Mouse (Mus musculus) heart, embryonic 12.5 days (tissue): ENCODE results near the gene Ifi35. TPM values are rescaled to one million over a fixed set of nuclear protein-coding genes. Genes with fewer than 3 reads are reported as not detected.
A peak's percentile ranks its signal among the peaks of the same experiment; 100 is the strongest.

Experiments used
- ATAC-seq: fragments of 200-750 bp; cut with Nextera tagmentation; 2 replicates; pipeline ENCODE4 v1.8.0; 2017; ENCODE audit warnings: moderate TSS enrichment, moderate library complexity; ENCODE audit not compliant: insufficient number of reproducible peaks, low FRiP score
- H3K27ac ChIP-seq: fragments of 300-500 bp; sonication (generic); 2 replicates; pipeline ENCODE4 v1.5.1; 2016; ENCODE audit warnings: mild to moderate bottlenecking, moderate library complexity; ENCODE audit not compliant: poor library complexity, severe bottlenecking
- H3K27me3 ChIP-seq: fragments of 300-500 bp; sonication (generic); replicated peaks from 2 replicates; pipeline ENCODE4 v1.6.1; 2016; ENCODE audit warnings: mild to moderate bottlenecking, moderate library complexity
- H3K36me3 ChIP-seq: fragments of 300-500 bp; sonication (generic); 2 replicates; pipeline ENCODE4 v1.6.1; 2016; ENCODE audit warnings: mild to moderate bottlenecking, moderate library complexity
- H3K4me1 ChIP-seq: fragments of 300-500 bp; sonication (generic); replicated peaks from 2 replicates; pipeline ENCODE4 v1.6.1; 2016; ENCODE audit warnings: mild to moderate bottlenecking
- H3K4me2 ChIP-seq: fragments of 300-500 bp; sonication (generic); 2 replicates; pipeline ENCODE4 v1.6.1; 2016; ENCODE audit warnings: mild to moderate bottlenecking, moderate library complexity
- H3K4me3 ChIP-seq: fragments of 300-500 bp; sonication (generic); 2 replicates; pipeline ENCODE4 v1.5.1; 2016; ENCODE audit warnings: mild to moderate bottlenecking
- H3K9ac ChIP-seq: fragments of 300-500 bp; sonication (generic); 2 replicates; pipeline ENCODE4 v1.6.1; 2016; ENCODE audit warnings: mild to moderate bottlenecking, moderate library complexity
- H3K9me3 ChIP-seq: fragments of 300-500 bp; sonication (generic); replicated peaks from 2 replicates; pipeline ENCODE4 v1.6.1; 2016; ENCODE audit warnings: mild to moderate bottlenecking, moderate library complexity
- WGBS: fragments of 180-500 bp; shearing (Covaris S2); methylation state at CpG from one replicate; pipeline ENCODE4 v1.1.7; 2016; 5-methylcytosine and 5-hydroxymethylcytosine counted together
- microRNA-seq: library from miRNA; unstranded; fragments of <30 nt; microRNA quantifications from one replicate; pipeline ENCODE4, GENCODE M21; 2017
- polyA plus RNA-seq: library from polyadenylated mRNA; unstranded; fragments of >200 nt; fragmentation: Nextera tagmentation; extraction: Ambion mirVana; gene quantifications from 2 replicates; pipeline ENCODE4 v1.2.1, GENCODE M21; 2016

Ifi35 gene
- polyA plus RNA-seq, 1 experiment from 2014 or later = 11.5 TPM

DNA sequence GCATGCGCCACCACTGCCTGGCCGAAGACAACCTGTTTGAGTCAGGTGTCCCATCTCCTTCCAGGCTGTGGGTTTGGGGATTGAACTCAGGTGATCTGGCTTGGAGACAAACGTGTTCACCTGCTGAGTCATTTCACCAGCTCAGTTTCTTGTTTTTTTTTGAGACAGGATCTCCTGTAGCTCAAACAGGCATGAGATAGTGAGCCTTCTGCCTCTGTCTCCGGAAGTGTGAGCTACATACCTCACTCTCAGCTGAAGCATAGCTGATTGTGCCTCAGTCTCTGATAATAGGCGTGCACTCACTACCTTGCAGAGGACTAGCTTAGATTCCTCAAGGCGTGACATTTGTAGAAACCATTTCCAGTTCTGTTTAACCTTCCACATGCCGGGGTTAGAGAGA is 36.6 kb downstream of the Ifi35 start:
- 46% methylated on average over 7 of the region's 7 CpGs for WGBS
- Histone ChIP-seq H3K4me2 (no peak overlapping the region), H3K4me1 (peaks cover 47% of the 10 kb centered on the region), H3K4me3 (no peak overlapping the region), H3K9me3 (no peaks in the 10 kb centered on the region), H3K27me3 (no peaks in the 10 kb centered on the region), H3K36me3 (peaks cover 25% of the 10 kb centered on the region), H3K9ac (no peak overlapping the region), H3K27ac (no peak overlapping the region)
- no peak for ATAC-seq

DNA sequence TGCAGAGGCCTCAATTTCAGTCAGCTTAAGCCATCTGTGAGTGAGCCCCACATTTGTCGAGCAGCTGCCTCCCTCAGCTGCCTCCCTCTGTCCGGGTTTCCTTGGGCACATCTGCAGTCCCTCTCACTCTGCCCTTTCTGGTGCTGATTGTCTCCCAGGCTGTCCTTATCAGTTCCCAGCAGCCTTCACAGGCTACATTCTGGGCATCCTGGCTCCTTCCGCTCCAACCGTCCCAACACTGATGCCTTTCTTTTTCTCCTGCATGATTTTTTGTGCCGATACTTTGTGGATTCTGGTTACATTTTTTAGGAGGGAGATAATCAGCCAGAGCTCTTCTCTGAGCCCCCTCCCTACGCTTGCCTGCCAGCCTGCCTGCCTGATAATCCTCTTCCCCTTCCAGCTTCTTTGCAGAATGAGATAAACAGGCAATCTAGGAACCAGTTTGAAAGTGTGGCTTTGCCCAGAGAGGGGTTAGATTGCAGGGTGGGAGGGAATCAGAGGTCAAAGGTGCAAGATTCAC is 37.4 kb downstream of the Ifi35 start:
- Histone ChIP-seq H3K9ac (no peak overlapping the region), H3K4me3 (no peak overlapping the region), H3K27ac (peak overlapping the region; percentile 64), H3K36me3 (peaks cover 27% of the 10 kb centered on the region), H3K4me1 (peaks cover 40% of the 10 kb centered on the region), H3K4me2 (peak overlapping the region; percentile 38), H3K27me3 (no peaks in the 10 kb centered on the region), H3K9me3 (no peaks in the 10 kb centered on the region)
- ATAC-seq = peak; percentile 75
- WGBS = 4% methylated on average over 6 of the region's 6 CpGs

DNA sequence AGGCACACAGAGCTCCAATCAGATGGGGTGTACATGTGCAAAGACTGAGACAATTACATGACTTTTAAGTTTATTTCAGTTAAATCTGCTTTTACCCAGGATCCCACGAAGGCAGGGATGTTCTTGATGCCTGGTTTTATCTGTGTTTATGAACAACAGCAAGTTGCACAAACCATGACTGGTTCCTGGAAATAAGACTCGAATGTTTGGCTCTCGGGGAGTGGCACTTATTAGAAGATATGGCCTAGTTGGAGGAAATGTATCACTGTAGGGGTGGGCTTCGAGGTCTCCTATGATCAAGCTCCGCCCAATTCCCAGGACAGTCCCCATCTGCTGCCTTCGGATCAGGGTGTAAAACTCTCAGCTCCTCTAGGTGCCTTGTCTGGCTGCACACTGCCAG is 37.9 kb downstream of the Ifi35 start:
- peaks cover 34% of the 10 kb centered on the region for H3K4me1 ChIP-seq
- ATAC-seq = no peak
- H3K9ac ChIP-seq = no peak overlapping the region
- no peak overlapping the region for H3K4me2 ChIP-seq
- H3K27ac ChIP-seq = peak overlapping the region; percentile 64
- WGBS = 42% methylated on average over 6 of the region's 6 CpGs
- peaks cover 30% of the 10 kb centered on the region for H3K36me3 ChIP-seq
- H3K9me3 ChIP-seq = no peaks in the 10 kb centered on the region
- no peaks in the 10 kb centered on the region for H3K27me3 ChIP-seq
- no peak overlapping the region for H3K4me3 ChIP-seq

DNA sequence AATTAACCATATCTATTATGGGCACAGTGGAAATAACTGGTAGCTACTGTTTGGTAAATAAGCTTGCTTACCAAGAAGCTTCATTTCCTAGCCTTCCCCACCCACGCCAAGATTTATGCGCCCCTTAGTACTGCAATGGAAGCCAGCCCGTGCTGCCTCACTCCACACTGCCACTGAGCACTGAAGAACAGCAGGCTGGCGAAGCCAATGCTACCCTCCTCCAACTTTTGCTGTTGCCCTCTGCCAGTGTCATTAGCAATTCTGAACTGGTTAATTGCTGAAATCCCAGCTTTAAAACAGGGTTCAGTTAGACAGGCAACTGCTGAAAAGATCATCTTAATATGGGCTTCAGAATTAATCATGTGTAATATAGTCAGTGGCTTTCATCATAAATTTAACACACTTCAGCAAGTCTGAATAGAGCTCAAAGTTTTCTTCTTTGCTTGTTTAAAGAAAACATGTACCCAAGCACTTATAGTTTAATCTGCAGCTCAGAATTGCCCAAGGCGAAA is 58.1 kb downstream of the Ifi35 start:
- 0 out of 2 replicates have a peak, but pooled peaks cover 3% of the 10 kb centered on the region for H3K4me1 ChIP-seq
- no peak for ATAC-seq
- no peak overlapping the region for H3K9ac ChIP-seq
- H3K4me2 ChIP-seq = no peak overlapping the region
- 89% methylated on average over 5 of the region's 5 CpGs for WGBS
- no peak overlapping the region for H3K27ac ChIP-seq
- no peaks in the 10 kb centered on the region for H3K9me3 ChIP-seq
- H3K27me3 ChIP-seq = no peaks in the 10 kb centered on the region
- H3K4me3 ChIP-seq = no peak overlapping the region
- peaks cover 49% of the 10 kb centered on the region for H3K36me3 ChIP-seq

DNA sequence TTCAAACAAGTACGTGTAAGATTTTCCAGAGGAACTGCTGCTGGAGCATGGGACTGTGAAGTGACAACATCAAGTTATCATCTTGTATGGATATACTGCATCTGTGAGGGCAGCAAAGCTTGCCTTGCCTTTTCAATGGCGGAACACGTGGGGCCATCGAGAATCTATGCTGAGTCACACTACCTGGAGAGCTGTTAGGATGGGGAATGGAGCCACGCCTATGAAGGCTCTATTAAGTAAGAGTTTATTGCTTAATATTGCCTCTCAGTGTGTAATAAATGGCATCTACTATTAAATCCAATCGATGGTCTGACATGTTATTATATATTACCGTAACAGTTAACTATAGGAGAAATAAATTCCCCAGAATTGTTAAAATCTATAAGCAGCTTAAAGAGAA is 58.9 kb downstream of the Ifi35 start:
- H3K27ac ChIP-seq = no peak overlapping the region
- no peaks in the 10 kb centered on the region for H3K27me3 ChIP-seq
- WGBS = 84% methylated on average over 7 of the region's 7 CpGs
- no peak overlapping the region for H3K4me3 ChIP-seq
- no peaks in the 10 kb centered on the region for H3K9me3 ChIP-seq
- H3K36me3 ChIP-seq = peaks cover 49% of the 10 kb centered on the region
- H3K4me2 ChIP-seq = no peak overlapping the region
- H3K9ac ChIP-seq = no peak overlapping the region
- 0 out of 2 replicates have a peak, but pooled peaks cover 3% of the 10 kb centered on the region for H3K4me1 ChIP-seq
- no peak for ATAC-seq

Small RNAs within 50 kb of the gene (microRNA-seq; reads per million reads assigned to microRNA genes)
- gene Mir6929 = 1.9 reads per million

Other genes starting within 250 kb of the Ifi35 start
- gene Ezh1, start 221.9 kb upstream of the Ifi35 start, polyA plus RNA-seq = 14.9 and 16.1 TPM in 2 replicates
- gene Ramp2, start 202.4 kb upstream of the Ifi35 start, polyA plus RNA-seq = 233 and 245 TPM in 2 replicates
- 98.8 and 101 TPM in 2 replicates for gene Vps25, start 194.7 kb upstream of the Ifi35 start, polyA plus RNA-seq
- gene Wnk4, start 187.8 kb upstream of the Ifi35 start, polyA plus RNA-seq = 14.0 TPM in 2 replicates
- gene Cntd1, start 169.4 kb upstream of the Ifi35 start, polyA plus RNA-seq = 0.81 and 1.5 TPM in 2 replicates
- gene Coa3, start 169.3 kb upstream of the Ifi35 start, polyA plus RNA-seq = 165 and 171 TPM in 2 replicates
- gene Becn1, start 146.1 kb upstream of the Ifi35 start, polyA plus RNA-seq = 141 TPM in 2 replicates
- gene Psme3, start 132.2 kb upstream of the Ifi35 start, polyA plus RNA-seq = 131 and 136 TPM in 2 replicates
- 1.3 and 1.5 TPM in 2 replicates for gene Aoc2, start 123.3 kb upstream of the Ifi35 start, polyA plus RNA-seq
- 0.06 and 0.17 TPM in 2 replicates for gene Aoc3, start 117.8 kb upstream of the Ifi35 start, polyA plus RNA-seq
- gene G6pc, start 80.8 kb upstream of the Ifi35 start, polyA plus RNA-seq = not detected in 2 replicates
- 42.9 and 55.5 TPM in 2 replicates for gene Aarsd1, start 30.8 kb upstream of the Ifi35 start, polyA plus RNA-seq
- gene Gm27029, start 23.6 kb upstream of the Ifi35 start, polyA plus RNA-seq = 6.7 and 14.0 TPM in 2 replicates
- 17.3 and 17.4 TPM in 2 replicates for gene Rundc1, start 23.3 kb upstream of the Ifi35 start, polyA plus RNA-seq
- 80.3 and 80.5 TPM in 2 replicates for gene Ptges3l, start 23.1 kb upstream of the Ifi35 start, polyA plus RNA-seq
- 247 and 258 TPM in 2 replicates for gene Rpl27, start 6.1 kb upstream of the Ifi35 start, polyA plus RNA-seq
- gene Rnd2, start 16.6 kb downstream of the Ifi35 start, polyA plus RNA-seq = 30.5 and 31.9 TPM in 2 replicates
- 39.3 and 40.4 TPM in 2 replicates for gene Vat1, start 17.8 kb downstream of the Ifi35 start, polyA plus RNA-seq
- 10.4 and 13.3 TPM in 2 replicates for gene Brca1, start 103.5 kb downstream of the Ifi35 start, polyA plus RNA-seq
- gene Nbr1, start 103.7 kb downstream of the Ifi35 start, polyA plus RNA-seq = 77.7 and 78.7 TPM in 2 replicates
- gene Tmem106a, start 133.8 kb downstream of the Ifi35 start, polyA plus RNA-seq = 4.0 and 4.5 TPM in 2 replicates
- gene Gm11634, start 150.8 kb downstream of the Ifi35 start, polyA plus RNA-seq = not detected in 2 replicates
- gene Rdm1, start 178.8 kb downstream of the Ifi35 start, polyA plus RNA-seq = 28.3 and 36.2 TPM in 2 replicates
- 10.0 and 10.3 TPM in 2 replicates for gene Arl4d, start 217.1 kb downstream of the Ifi35 start, polyA plus RNA-seq